9 mouse cellular contexts compared by ENCODE assay signal in genomic region chr4:137695900-137696299, GRCm38 (mm10). TPM values are rescaled to one million over a fixed set of nuclear protein-coding genes. Genes with fewer than 3 reads are reported as not detected.
DNase-seq lines count a peak whose midpoint lies in the region; ATAC-seq lines count a peak whose summit lies in the region.
"Had no signal": no experiment of that assay in that cellular context is flagged by ENCODE, and none has a peak within 500 bp of the region (broad histone marks: within the 10 kb centered on the region; RNA-seq: fewer than 3 reads in every experiment).

No protein-coding gene starts in this region.

- H3K4me1 ChIP-seq in hindbrain, embryonic 15.5 days (replicated peaks) = peaks cover 36% of the 10 kb centered on the region
- no peaks in the 10 kb centered on the region for H3K4me1 ChIP-seq in hindbrain, embryonic 11.5 days (replicated peaks; ENCODE audit: control insufficient read depth, insufficient read depth, low read length)
- H3K4me1 ChIP-seq in midbrain, embryonic 14.5 days (ENCODE audit: control insufficient read depth, insufficient read depth, low read length) = no peaks in the 10 kb centered on the region
- no peaks in the 10 kb centered on the region for H3K4me1 ChIP-seq in midbrain, embryonic 11.5 days (ENCODE audit: control insufficient read depth, insufficient read depth, low read length)
- peaks cover 6% of the 10 kb centered on the region for H3K4me1 ChIP-seq in stomach, embryonic 14.5 days (ENCODE audit: control insufficient read depth, insufficient read depth, low read length)

- 0 out of 2 replicates have a peak, but pooled peaks cover 4% of the 10 kb centered on the region for H3K36me3 ChIP-seq in hindbrain, embryonic 15.5 days
- H3K36me3 ChIP-seq in hindbrain, embryonic 11.5 days (ENCODE audit: control insufficient read depth, insufficient read depth, low read length) = no peaks in the 10 kb centered on the region
- H3K36me3 ChIP-seq in midbrain, embryonic 14.5 days (ENCODE audit: control insufficient read depth, insufficient read depth, low read length) = no peaks in the 10 kb centered on the region
- H3K36me3 ChIP-seq in midbrain, embryonic 11.5 days (ENCODE audit: control insufficient read depth, insufficient read depth, low read length) = no peaks in the 10 kb centered on the region
- no peaks in the 10 kb centered on the region for H3K36me3 ChIP-seq in stomach, embryonic 14.5 days (ENCODE audit: control insufficient read depth, insufficient read depth, low read length)
- H3K36me3 ChIP-seq: liver, embryonic 15.5 days had no signal

- WGBS in hindbrain, embryonic 15.5 days = 32% methylated on average over 4 of the region's 4 CpGs
- 35% methylated on average over 4 of the region's 4 CpGs for WGBS in hindbrain, embryonic 11.5 days
- 32% methylated on average over 4 of the region's 4 CpGs for WGBS in midbrain, embryonic 14.5 days
- WGBS in midbrain, embryonic 11.5 days = 46% methylated on average over 4 of the region's 4 CpGs
- WGBS in stomach, embryonic 14.5 days = 5% methylated on average over 4 of the region's 4 CpGs

- no peak overlapping the region for H3K9ac ChIP-seq in hindbrain, embryonic 15.5 days
- H3K9ac ChIP-seq in hindbrain, embryonic 11.5 days (ENCODE audit: low read depth, low read length) = no peak overlapping the region
- no peak overlapping the region for H3K9ac ChIP-seq in midbrain, embryonic 14.5 days (replicated peaks; ENCODE audit: low read length)
- no peak overlapping the region for H3K9ac ChIP-seq in midbrain, embryonic 11.5 days (ENCODE audit: low read length)
- no peak overlapping the region for H3K9ac ChIP-seq in stomach, embryonic 14.5 days (replicated peaks; ENCODE audit: low read depth, low read length)
- H3K9ac ChIP-seq: liver, embryonic 15.5 days had no signal

- no peak overlapping the region for H3K4me3 ChIP-seq in hindbrain, embryonic 15.5 days
- no peak overlapping the region for H3K4me3 ChIP-seq in hindbrain, embryonic 11.5 days (ENCODE audit: low read depth, low read length)
- no peak overlapping the region for H3K4me3 ChIP-seq in midbrain, embryonic 14.5 days (replicated peaks; ENCODE audit: low read depth, low read length)
- no peak overlapping the region for H3K4me3 ChIP-seq in midbrain, embryonic 11.5 days (ENCODE audit: low read depth, low read length)
- no peak overlapping the region for H3K4me3 ChIP-seq in stomach, embryonic 14.5 days (ENCODE audit: low read depth, low read length)
- H3K4me3 ChIP-seq: liver, embryonic 15.5 days had no signal

- H3K27me3 ChIP-seq in hindbrain, embryonic 15.5 days = no peaks in the 10 kb centered on the region
- H3K27me3 ChIP-seq in hindbrain, embryonic 11.5 days (ENCODE audit: control insufficient read depth, insufficient read depth, low read length) = no peaks in the 10 kb centered on the region
- H3K27me3 ChIP-seq in midbrain, embryonic 14.5 days (ENCODE audit: control insufficient read depth, insufficient read depth, low read length) = no peaks in the 10 kb centered on the region
- no peaks in the 10 kb centered on the region for H3K27me3 ChIP-seq in midbrain, embryonic 11.5 days (ENCODE audit: control insufficient read depth, insufficient read depth, low read length)
- no peaks in the 10 kb centered on the region for H3K27me3 ChIP-seq in stomach, embryonic 14.5 days (ENCODE audit: control insufficient read depth, insufficient read depth, low read length)
- H3K27me3 ChIP-seq: liver, embryonic 15.5 days had no signal

- peak; percentile 64 for DNase-seq in adrenal gland, postnatal 10 days
- DNase-seq in adrenal gland, postnatal 4 days (ENCODE audit: low spot score in 2 of 2) = no peak
- DNase-seq in hindbrain, embryonic 11.5 days (ENCODE audit: low spot score) = no peak
- peak; percentile 39 for DNase-seq in midbrain, embryonic 14.5 days
- DNase-seq in midbrain, embryonic 11.5 days (ENCODE audit: low spot score, missing footprints) = no peak
- no peak for DNase-seq in B cell, adult 2 months

- H3K27ac ChIP-seq in hindbrain, embryonic 15.5 days (replicated peaks) = peak overlapping the region; percentile 14; the same call in 1 of the 2 replicates
- no peak overlapping the region for H3K27ac ChIP-seq in hindbrain, embryonic 11.5 days (ENCODE audit: low read depth, low read length)
- H3K27ac ChIP-seq in midbrain, embryonic 14.5 days (replicated peaks; ENCODE audit: low read depth, low read length) = 0 out of 2 replicates have a peak overlapping the region, but pooled peaks have one; percentile 8
- no peak overlapping the region for H3K27ac ChIP-seq in midbrain, embryonic 11.5 days (ENCODE audit: low read depth, low read length)
- peak overlapping the region; percentile 55 for H3K27ac ChIP-seq in stomach, embryonic 14.5 days (ENCODE audit: low read length)
- H3K27ac ChIP-seq: liver, embryonic 15.5 days had no signal

- no peak for ATAC-seq in hindbrain, embryonic 15.5 days (ENCODE audit: low FRiP score, low read depth)
- no peak for ATAC-seq in hindbrain, embryonic 11.5 days (ENCODE audit: low FRiP score)
- ATAC-seq in midbrain, embryonic 14.5 days (ENCODE audit: low FRiP score, low TSS enrichment) = no peak
- ATAC-seq in midbrain, embryonic 11.5 days (ENCODE audit: low FRiP score) = no peak
- ATAC-seq in stomach, embryonic 14.5 days (ENCODE audit: insufficient number of reproducible peaks, insufficient read depth, low FRiP score, low read depth) = peak; percentile 60; the same call in 1 of the 2 replicates

- no peaks in the 10 kb centered on the region for H3K9me3 ChIP-seq in hindbrain, embryonic 15.5 days
- no peaks in the 10 kb centered on the region for H3K9me3 ChIP-seq in hindbrain, embryonic 11.5 days (ENCODE audit: control insufficient read depth, low read length)
- no peaks in the 10 kb centered on the region for H3K9me3 ChIP-seq in midbrain, embryonic 14.5 days (ENCODE audit: control insufficient read depth, low read length)
- H3K9me3 ChIP-seq in midbrain, embryonic 11.5 days (ENCODE audit: control insufficient read depth, low read length) = no peaks in the 10 kb centered on the region
- H3K9me3 ChIP-seq in stomach, embryonic 14.5 days (ENCODE audit: control insufficient read depth, low read depth, low read length) = no peaks in the 10 kb centered on the region
- H3K9me3 ChIP-seq: liver, embryonic 15.5 days had no signal

- no peak overlapping the region for H3K4me2 ChIP-seq in hindbrain, embryonic 15.5 days
- H3K4me2 ChIP-seq in hindbrain, embryonic 11.5 days (replicated peaks; ENCODE audit: low read depth, low read length) = no peak overlapping the region
- H3K4me2 ChIP-seq in midbrain, embryonic 14.5 days (ENCODE audit: low read length) = no peak overlapping the region
- no peak overlapping the region for H3K4me2 ChIP-seq in midbrain, embryonic 11.5 days
- H3K4me2 ChIP-seq in stomach, embryonic 14.5 days (replicated peaks; ENCODE audit: low read depth, low read length) = no peak overlapping the region
- H3K4me2 ChIP-seq: liver, embryonic 15.5 days had no signal

RNA-seq across cellular contexts. Expression of gene Rap1gap, which starts 31.4 kb away (rescaled TPM):
- total RNA-seq in adrenal gland, postnatal 10 days (2021) = 10 to 100 TPM; 31.3 to 48.5 TPM
- total RNA-seq in adrenal gland, postnatal 4 days (2021) = 10 to 100 TPM; 83.5 to 96.1 TPM
- 93.2 and 99.6 TPM in 2 replicates for polyA plus RNA-seq in hindbrain, embryonic 15.5 days (2015; fragmentation: Nextera tagmentation; extraction: Ambion mirVana)
- 8.5 and 9.1 TPM in 2 replicates for polyA plus RNA-seq in hindbrain, embryonic 11.5 days (2014; fragmentation: Nextera tagmentation; extraction: Ambion mirVana)
- polyA plus RNA-seq in midbrain, embryonic 14.5 days (2014; fragmentation: Nextera tagmentation; extraction: Ambion mirVana) = 57.7 and 60.8 TPM in 2 replicates
- 4.6 and 4.9 TPM in 2 replicates for polyA plus RNA-seq in midbrain, embryonic 11.5 days (2014; fragmentation: Nextera tagmentation; extraction: Ambion mirVana)
- 17.5 and 24.6 TPM in 2 replicates for polyA plus RNA-seq in stomach, embryonic 14.5 days (2014; fragmentation: Nextera tagmentation; extraction: Ambion mirVana)

Comparison
In these comparisons a context has a peak if more than half of its experiments do, and no peak if none do; other contexts are left out.
1. DNase-seq: peak in adrenal gland, postnatal 10 days (single experiment) and midbrain, embryonic 14.5 days (single experiment); none in adrenal gland, postnatal 4 days (0 of 2), hindbrain, embryonic 11.5 days (single experiment), midbrain, embryonic 11.5 days (single experiment) and B cell, adult 2 months (0 of 2).
2. H3K27ac ChIP-seq: peak in hindbrain, embryonic 15.5 days (single experiment), midbrain, embryonic 14.5 days (single experiment) and stomach, embryonic 14.5 days (single experiment); none in hindbrain, embryonic 11.5 days (single experiment) and midbrain, embryonic 11.5 days (single experiment).